Mouse (Mus musculus) layer of hippocampus, postnatal 36 days (tissue): ENCODE measurements around the gene Slc36a3. TPM values are rescaled to one million over a fixed set of nuclear protein-coding genes. Genes with fewer than 3 reads are reported as not detected.

Experiments
- DNase-seq, 2 experiments: peaks; one replicate each; pipeline ENCODE4 v3.0.0; 2022
- total RNA-seq, 2 experiments: library from RNA; stranded (reverse); gene quantifications; 2 replicates each; pipeline ENCODE4 v1.2.3; 2021

Gene Slc36a3
- not detected for total RNA-seq

- DNase-seq, result no peak
These were observed at the start of gene Slc36a3 for GRCm38 (mm10) chr11:55151608-55152007. TSS of gene Slc36a3 (minus strand) at chr11:55151708.

DNA sequence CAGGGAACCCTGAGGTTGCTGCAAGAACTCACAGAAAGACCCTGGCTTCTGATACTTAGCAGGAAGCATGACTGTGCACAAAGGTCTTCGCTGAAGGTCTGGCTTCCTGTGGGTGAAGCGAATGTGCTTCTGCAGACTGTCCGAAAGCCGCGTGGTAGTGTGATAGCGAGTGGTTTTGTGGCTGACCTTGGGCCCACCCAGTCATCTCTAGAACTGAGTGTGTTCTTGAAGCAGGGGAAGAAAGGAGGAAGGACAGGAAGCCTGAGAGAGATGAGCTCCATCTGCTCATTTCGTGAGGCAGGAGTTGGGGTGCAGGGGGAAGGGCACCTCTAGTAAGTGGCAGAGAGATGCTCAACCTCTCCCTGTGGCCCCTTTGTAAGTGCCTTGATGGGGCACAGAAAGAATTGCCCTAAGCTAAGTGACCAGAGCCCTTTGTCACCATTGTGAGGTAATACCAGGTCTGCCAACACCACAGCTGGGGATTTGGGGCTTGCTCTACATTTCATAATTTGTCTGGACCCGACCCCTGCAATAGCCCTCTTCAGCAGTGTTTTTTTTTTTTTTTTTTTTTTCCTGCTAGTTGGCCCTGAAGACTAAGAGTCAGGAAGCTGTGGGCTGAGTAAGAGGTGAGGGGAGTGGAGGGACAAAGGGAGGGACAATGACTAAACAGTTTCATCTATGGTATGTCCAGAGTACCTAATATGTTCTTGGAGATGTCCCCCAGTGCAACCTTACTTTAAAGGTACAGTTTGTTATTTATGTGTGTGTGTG lies 46.4 kb upstream of the Slc36a3 start:
- DNase-seq, result no peak

DNA sequence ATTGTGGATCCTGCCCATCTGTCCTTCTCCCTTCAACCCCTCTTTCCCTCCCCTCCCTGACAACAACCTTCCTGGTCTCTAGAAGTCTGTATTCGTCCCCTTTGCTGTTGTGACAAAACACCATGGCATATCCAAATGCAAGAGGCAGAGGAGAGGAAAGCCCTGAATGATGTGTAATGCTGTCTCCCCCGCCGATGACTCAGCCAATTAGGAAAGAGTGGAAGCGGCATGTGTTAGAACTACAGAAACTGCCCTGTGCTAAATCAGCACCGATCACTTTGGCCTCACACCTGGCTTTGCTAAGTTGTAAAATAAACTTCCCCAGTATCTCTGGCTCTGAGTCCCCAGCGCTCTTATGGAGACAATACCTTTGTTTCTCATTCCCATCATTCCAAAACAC lies 45.6 kb upstream of the Slc36a3 start:
- no peak for DNase-seq

GRCm38 (mm10) chr11:55190216-55190615 lies 38.7 kb upstream of the Slc36a3 start:
- DNase-seq, result no peak

DNA sequence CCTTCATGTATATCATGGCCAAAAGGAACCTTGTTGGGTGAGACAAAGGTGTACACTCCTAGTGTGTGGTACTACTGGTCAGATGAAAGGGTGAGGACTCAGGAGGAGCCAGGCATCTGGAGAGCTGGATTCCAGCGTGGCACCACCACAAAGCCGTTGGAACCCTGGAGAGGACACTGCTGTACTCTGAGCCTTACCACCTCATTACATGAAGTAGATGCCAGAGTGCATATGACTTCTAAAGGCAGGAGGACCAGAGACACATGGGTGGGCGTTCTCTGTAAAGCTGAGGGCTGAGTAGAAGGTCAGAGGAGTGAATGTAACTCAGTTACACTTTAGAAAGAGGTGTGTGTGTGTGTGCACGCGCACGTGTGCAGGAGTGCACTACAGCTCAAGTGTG lies 36.3 kb upstream of the Slc36a3 start:
- no peak for DNase-seq

- no peak for DNase-seq
These were observed 35.8 kb upstream of the Slc36a3 start for GRCm38 (mm10) chr11:55187292-55187691.

GRCm38 (mm10) chr11:55184733-55185291 lies 33.3 kb upstream of the Slc36a3 start, which contains the start of gene Slc36a2:
TSS of gene Slc36a2 (minus strand) at chr11:55185077.
- no peak for DNase-seq

GRCm38 (mm10) chr11:55184246-55184645 lies 32.7 kb upstream of the Slc36a3 start:
- no peak for DNase-seq

GRCm38 (mm10) chr11:55183124-55183523 lies 31.6 kb upstream of the Slc36a3 start:
- DNase-seq, result no peak

DNA sequence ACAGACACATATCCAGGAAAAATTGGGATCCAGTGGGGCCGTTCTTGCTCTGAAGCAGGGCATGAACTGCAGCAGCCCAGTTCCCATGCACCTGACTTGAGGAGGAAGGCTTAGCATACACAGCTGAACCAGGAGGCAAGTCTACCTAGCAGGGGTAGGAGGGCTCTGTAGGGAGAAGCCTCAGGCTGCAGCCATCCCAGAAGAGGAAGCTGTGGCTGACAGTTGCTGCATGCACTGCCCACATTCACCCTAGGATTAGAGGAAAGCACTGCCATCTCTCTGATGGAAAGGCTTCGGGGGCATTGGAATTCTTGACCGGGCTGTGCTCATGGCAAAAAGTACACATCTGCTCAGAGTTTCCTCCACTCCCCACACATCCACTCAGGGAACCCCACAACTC lies 28.3 kb upstream of the Slc36a3 start:
- DNase-seq, result no peak

DNA sequence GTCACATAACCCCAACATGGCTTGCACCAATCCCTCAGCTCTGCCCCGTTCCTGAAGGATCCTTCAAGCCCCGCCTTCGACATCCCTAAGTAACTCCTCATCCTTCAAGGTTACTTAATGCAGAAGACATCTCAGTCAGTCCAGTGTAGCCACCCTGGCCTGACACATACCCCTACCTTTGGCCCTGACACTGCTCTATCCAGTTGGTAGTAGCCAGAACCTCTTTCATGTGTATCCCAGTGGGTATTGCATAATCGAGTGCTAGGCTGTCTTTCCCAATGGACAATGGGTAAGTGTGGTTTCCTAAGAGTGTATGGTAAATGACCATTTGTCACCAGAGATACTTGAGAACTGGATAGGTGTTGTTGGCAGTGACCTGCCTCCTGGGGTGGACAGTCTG lies 27.3 kb upstream of the Slc36a3 start:
- DNase-seq, result no peak

- no peak for DNase-seq
These were observed 19.0 kb upstream of the Slc36a3 start for GRCm38 (mm10) chr11:55170501-55170900.

- no peak for DNase-seq
These were observed 17.4 kb upstream of the Slc36a3 start for GRCm38 (mm10) chr11:55168914-55169313.

- no peak for DNase-seq
These were observed 17.0 kb upstream of the Slc36a3 start for GRCm38 (mm10) chr11:55168504-55168903.

DNA sequence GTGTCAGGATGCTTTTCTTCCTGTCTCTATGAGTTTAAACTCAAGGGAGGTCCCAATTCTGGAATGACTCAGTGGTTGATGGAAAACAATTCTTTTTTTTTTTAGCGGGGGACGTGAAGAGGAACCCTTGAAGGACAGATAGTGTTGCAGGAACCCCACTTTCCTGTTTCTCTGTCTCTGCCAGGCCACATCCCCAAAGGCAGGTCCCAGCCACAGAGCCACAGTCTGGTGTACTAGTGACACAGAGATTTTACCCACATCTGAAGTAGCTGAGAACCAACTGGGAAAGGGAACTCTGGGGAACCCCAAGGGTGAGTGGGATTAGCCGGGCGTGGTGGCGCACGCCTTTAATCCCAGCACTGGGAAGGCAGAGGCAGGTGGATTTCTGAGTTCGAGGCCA lies 14.2 kb upstream of the Slc36a3 start:
- DNase-seq, result no peak

DNA sequence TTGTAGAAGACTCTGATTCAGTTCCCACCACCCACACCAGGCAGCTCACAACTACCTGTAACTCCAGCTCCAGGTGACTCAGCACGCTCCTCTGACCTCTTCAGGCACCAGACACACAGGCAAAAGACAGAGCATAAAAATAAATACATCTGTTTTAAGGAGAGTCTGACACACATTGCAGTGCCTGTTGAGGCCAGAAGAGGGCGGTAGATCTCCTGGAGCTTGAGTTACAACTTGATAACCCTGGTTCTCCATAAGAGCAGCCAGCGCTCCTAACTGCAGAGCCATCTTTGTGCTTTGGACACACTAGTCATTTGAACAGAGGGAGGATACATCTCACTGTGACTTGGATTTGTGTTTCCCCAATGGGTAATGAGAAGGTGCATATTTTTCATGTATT lies 13.2 kb upstream of the Slc36a3 start:
- DNase-seq, result peak; percentile 12

DNA sequence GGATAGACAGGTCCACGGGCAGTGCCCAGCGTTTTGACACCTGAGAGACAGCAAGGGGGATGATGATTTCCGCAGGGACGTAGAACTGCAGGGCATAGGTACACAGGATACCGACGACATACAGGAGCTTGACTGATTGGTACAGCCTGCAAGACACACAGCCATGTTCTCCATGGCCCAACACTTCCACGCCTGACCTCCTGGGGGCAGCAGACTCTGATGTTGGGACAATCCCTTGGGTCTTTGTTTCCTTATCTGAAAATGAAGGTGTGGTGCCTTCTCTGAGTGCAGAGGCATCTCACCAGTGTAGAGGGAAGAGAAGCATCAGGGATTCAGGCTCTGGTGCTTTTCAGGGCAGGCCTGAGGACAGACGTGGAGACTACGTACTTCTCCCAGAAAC lies 11.2 kb upstream of the Slc36a3 start:
- DNase-seq, result peak; percentile 37 to 57

DNA sequence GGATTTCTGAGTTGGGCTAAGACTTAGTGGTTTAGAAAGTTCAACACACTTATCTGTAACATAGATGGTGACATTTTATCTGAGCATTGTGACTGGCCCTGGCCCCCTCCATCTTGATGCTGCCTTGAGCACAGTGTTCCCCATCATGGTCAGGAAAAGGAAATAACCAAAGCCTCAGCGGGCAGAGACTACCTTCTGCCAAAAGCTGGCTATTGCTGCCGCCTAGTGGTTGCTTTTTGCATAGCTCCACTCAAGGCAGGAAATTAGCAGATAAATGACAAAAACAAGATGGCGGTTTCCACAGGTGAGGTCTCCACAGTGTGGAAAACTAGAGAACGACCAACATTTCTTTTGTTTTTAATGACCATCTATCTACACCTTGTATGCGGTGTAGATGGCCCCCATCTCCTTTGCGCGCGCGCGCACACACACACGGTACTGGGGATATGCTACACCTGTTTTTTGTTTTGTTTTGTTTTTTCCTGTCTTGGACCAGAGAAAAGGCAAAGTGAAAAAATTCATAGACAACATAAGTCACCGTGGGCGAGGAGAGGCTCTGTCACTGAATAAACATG lies 7.4 kb upstream of the Slc36a3 start:
- DNase-seq, result peak; percentile 71 to 76

DNA sequence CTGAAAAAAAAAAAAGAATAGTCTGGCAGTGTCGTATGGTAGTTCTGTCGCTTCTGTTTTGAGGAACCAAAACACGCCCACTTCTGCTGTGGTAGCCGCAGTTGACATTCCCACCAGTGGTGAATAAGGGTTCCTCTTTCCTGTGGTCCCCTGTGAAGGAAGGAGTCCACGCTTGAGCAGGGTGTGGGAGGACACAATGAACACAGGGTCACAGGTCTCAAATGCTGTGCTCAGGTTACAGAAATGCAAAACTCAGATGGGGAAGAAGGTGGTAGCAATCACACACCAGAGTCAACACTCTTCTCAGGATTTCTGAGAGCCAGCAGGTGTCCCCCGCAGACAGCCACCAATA lies 3.5 kb upstream of the Slc36a3 start:
- DNase-seq, result no peak

GRCm38 (mm10) chr11:55154398-55155069 lies 3.0 kb upstream of the Slc36a3 start:
- no peak for DNase-seq

- no peak for DNase-seq
These were observed 3.0 kb downstream of the Slc36a3 start for GRCm38 (mm10) chr11:55148461-55148860.

DNA sequence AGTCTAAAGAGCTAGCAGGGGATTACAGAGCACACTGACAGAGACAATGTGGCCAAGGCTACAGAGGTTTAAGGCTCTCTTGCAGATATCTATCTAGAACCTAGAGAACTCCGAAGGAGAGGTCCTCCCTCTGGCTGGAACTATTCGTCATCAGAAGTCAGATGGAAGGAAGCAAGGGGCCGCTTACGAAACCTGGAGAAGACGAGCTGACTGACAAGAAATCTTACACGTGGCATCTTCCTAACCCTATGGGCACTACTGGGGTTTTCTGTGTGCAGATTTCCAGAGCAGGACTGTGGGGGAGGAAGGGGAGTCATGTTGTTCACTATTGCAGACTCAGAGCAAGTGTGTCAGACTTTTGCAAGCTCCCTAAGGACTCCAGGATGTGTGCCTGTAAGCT lies 4.1 kb downstream of the Slc36a3 start:
- DNase-seq, result no peak

- DNase-seq, result no peak
These were observed 4.7 kb downstream of the Slc36a3 start for GRCm38 (mm10) chr11:55146855-55147254.

DNA sequence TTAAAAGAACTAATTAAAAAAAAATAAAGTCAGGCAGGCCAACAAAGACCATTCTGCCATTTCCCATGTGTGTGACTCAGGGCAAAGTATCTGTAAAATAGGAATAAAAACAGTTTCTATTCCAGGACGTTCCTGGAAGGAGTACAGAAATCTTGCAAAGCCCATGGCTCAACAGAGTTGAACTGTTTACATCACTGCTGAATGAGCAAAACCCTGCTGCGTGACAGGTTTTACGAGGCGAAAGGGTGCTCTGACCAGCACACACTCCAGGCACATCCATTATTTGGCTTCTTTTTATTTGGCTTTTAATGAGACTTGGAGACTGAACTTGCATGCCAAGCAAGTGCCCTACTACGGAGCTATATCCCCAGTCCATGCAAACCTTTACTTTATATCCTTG lies 7.5 kb downstream of the Slc36a3 start:
- DNase-seq, result no peak
